Mouse (Mus musculus): ENCODE data around the gene Adam12.

- no peak for TF ChIP-seq ZC3H11A (IDR thresholded peaks at IDR 0.05; ENCODE audit: borderline replicate concordance, low read depth, low read length)
- no peak for TF ChIP-seq CHD2 (IDR thresholded peaks at IDR 0.05; ENCODE audit: low read depth, low read length)
- no peak for TF ChIP-seq ZNF384 (IDR thresholded peaks at IDR 0.05; ENCODE audit: low read depth, low read length)
- TF ChIP-seq HCFC1 (IDR thresholded peaks at IDR 0.05; ENCODE audit: borderline replicate concordance, insufficient read depth, low read length) = no peak
- TF ChIP-seq MAFK (IDR thresholded peaks at IDR 0.05; ENCODE audit: insufficient read depth, low read depth, low read length) = no peak
These were observed 185.6 kb downstream of the Adam12 start for GRCm38 (mm10) chr7:134046376-134046775.

All from ES-E14 (cell line).